Mouse (Mus musculus): ENCODE results near the gene Smarcc1. TPM values are rescaled to one million over a fixed set of nuclear protein-coding genes. Genes with fewer than 3 reads are reported as not detected.

Gene Smarcc1
- polyA plus RNA-seq, 1 experiment from 2014 or later = 205 TPM

GRCm38 (mm10) chr9:110224273-110224672, 106.8 kb downstream of the Smarcc1 start:
- H3K9me3 ChIP-seq = no peaks in the 10 kb centered on the region
- H3K27me3 ChIP-seq (ENCODE audit: poor library complexity, severe bottlenecking) = no peaks in the 10 kb centered on the region
- H3K4me3 ChIP-seq = no peak overlapping the region
- H3K27ac ChIP-seq = no peak overlapping the region
- no peaks in the 10 kb centered on the region for H3K4me1 ChIP-seq
- no peak for DNase-seq (ENCODE audit: extremely low spot score, low spot score)
- H3K36me3 ChIP-seq (replicated peaks) = peaks cover 100% of the 10 kb centered on the region
- 96% methylated on average over 4 of the region's 4 CpGs for WGBS

DNA sequence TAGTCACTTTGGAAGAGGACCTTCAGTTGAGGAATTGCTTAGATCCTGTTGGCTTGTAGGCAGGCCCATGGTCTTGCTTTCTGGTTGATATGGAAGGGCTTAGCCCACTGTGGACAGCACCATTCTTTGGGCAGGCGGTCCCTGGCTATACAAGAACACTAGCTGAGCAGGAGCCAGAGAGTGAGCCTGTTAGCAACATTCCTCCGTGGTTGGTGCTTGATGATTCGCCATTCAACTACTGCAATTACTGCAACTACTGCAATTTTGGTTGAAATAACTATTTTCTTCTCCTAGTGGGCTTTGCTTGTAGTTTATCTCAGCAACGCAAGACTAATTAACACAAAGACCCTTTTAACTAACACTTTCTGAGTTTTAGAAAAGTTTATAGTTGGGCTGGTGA, 108.7 kb downstream of the Smarcc1 start:
- Histone ChIP-seq H3K27ac (no peak overlapping the region), H3K9me3 (no peaks in the 10 kb centered on the region), H3K4me1 (no peaks in the 10 kb centered on the region), H3K27me3 (ENCODE audit: poor library complexity, severe bottlenecking) (no peaks in the 10 kb centered on the region), H3K36me3 (replicated peaks) (peaks cover 100% of the 10 kb centered on the region), H3K4me3 (no peak overlapping the region)
- 93% methylated on average over 4 of the region's 4 CpGs for WGBS
- no peak for DNase-seq (ENCODE audit: extremely low spot score, low spot score)

GRCm38 (mm10) chr9:110228671-110229070, 111.2 kb downstream of the Smarcc1 start:
- H3K27me3 ChIP-seq (ENCODE audit: poor library complexity, severe bottlenecking) = no peaks in the 10 kb centered on the region
- DNase-seq (ENCODE audit: extremely low spot score, low spot score) = no peak
- 92% methylated on average over 6 of the region's 6 CpGs for WGBS
- no peaks in the 10 kb centered on the region for H3K4me1 ChIP-seq
- no peak overlapping the region for H3K4me3 ChIP-seq
- H3K36me3 ChIP-seq (replicated peaks) = peaks cover 100% of the 10 kb centered on the region
- H3K9me3 ChIP-seq = no peaks in the 10 kb centered on the region
- H3K27ac ChIP-seq = no peak overlapping the region

DNA sequence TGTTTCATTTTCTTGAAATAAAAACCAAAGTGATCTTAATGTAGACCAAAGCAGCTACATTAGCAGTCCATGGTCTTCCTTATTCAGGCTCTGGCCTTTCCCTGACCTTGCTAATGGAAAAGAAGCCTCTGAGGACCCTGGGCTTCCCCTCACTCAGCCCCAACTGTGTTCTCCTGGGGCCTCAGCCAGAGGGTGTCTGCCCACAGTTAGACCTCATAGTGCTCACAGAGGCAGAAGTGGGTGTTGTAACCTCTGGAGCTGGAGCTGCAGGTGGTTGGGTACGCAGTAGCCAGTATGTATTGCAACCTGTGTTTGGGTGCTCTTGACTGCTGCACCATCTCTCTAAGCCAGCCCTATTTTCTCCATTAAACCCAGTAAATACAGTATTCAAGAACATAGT, 111.6 kb downstream of the Smarcc1 start:
- DNase-seq (ENCODE audit: extremely low spot score, low spot score) = no peak
- Histone ChIP-seq H3K36me3 (replicated peaks) (peaks cover 100% of the 10 kb centered on the region), H3K27ac (no peak overlapping the region), H3K4me3 (no peak overlapping the region), H3K27me3 (ENCODE audit: poor library complexity, severe bottlenecking) (no peaks in the 10 kb centered on the region), H3K9me3 (no peaks in the 10 kb centered on the region), H3K4me1 (no peaks in the 10 kb centered on the region)
- 96% methylated on average over 1 of the region's 1 CpGs for WGBS

DNA sequence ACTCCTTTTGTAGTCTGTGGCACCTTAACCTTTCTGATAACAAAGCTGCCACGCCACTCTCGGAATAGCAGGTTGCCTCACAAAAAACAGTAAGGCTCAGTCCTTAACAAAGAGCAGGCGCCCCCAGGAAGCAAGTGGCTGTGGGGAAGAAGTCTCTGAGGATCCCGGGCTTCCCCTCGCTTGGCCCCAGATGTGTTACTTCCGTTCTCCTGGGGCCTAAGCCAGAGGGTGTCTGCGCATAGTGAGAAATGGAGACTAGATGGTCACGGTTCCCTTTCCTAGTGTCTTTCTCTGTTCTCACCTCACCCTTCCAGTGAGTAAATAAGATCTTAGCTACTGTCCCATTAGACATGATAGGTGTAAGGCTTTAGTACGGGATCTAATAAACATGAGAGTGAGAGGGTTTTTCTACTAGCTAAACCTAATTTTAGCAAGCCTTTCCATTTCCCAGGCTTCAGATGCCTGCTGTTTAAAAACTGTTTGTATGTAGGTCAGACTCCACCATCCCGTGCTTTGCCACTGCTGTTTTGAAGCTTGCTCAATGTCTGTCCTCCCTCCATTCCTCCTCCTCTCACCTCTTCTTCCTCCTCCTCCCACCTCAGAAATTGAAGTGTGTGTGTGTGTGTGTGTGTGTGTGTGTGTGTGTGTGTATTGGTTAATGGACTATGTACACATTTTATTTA, 112.2 kb downstream of the Smarcc1 start:
- H3K27ac ChIP-seq = no peak overlapping the region
- H3K36me3 ChIP-seq (replicated peaks) = peaks cover 100% of the 10 kb centered on the region
- H3K9me3 ChIP-seq = no peaks in the 10 kb centered on the region
- 90% methylated on average over 10 of the region's 10 CpGs for WGBS
- no peaks in the 10 kb centered on the region for H3K4me1 ChIP-seq
- DNase-seq (ENCODE audit: extremely low spot score, low spot score) = no peak
- H3K4me3 ChIP-seq = no peak overlapping the region
- no peaks in the 10 kb centered on the region for H3K27me3 ChIP-seq (ENCODE audit: poor library complexity, severe bottlenecking)

DNA sequence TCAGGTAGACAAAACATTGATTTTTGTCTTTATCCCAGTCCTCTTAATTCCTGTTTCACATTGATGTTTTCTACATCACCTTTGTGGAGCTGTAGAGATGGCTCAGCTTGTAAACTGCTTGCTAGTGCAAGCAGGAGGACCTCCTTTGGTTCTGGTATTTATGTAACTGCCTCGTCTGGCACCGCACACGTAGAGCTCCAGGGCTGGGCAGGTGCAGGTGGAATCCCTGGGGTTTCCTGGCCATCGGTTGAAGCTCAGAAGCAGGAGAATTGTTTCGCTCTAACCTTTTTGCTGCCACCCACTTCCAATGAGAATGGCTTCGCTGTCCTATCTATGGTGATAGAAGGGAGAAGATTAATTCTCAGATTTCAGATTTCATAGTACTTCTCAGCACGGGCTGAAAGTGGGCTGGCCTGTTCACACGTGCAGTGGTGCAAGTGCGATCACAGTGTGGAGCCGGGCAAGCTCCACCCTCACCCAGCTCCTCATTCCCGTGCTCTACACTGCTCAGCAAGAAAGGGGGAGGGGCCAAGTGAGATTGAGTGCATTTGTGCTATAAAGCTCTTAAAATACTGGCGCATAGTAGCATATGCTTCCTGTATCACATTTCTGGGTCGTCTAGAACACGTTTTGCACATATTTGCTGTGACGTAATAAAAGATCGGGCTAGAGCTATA, 113.0 kb downstream of the Smarcc1 start:
- Histone ChIP-seq H3K9me3 (no peaks in the 10 kb centered on the region), H3K4me3 (no peak overlapping the region), H3K36me3 (replicated peaks) (peaks cover 100% of the 10 kb centered on the region), H3K27ac (no peak overlapping the region), H3K27me3 (ENCODE audit: poor library complexity, severe bottlenecking) (no peaks in the 10 kb centered on the region), H3K4me1 (no peaks in the 10 kb centered on the region)
- 95% methylated on average over 16 of the region's 16 CpGs for WGBS
- DNase-seq (ENCODE audit: extremely low spot score, low spot score) = no peak

- no peaks in the 10 kb centered on the region for H3K27me3 ChIP-seq (ENCODE audit: poor library complexity, severe bottlenecking)
- H3K36me3 ChIP-seq (replicated peaks) = peaks cover 99% of the 10 kb centered on the region
- H3K4me1 ChIP-seq = no peaks in the 10 kb centered on the region
- 96% methylated on average over 6 of the region's 6 CpGs for WGBS
- no peaks in the 10 kb centered on the region for H3K9me3 ChIP-seq
- no peak for DNase-seq (ENCODE audit: extremely low spot score, low spot score)
- H3K4me3 ChIP-seq = no peak overlapping the region
- no peak overlapping the region for H3K27ac ChIP-seq
These were observed 117.5 kb downstream of the Smarcc1 start for GRCm38 (mm10) chr9:110234962-110235361.

- Histone ChIP-seq H3K27me3 (ENCODE audit: poor library complexity, severe bottlenecking) (peaks cover 56% of the 10 kb centered on the region), H3K27ac (no peak within 1 kb of the TSS), H3K4me3 (peak within 1 kb of the TSS; percentile 76), H3K36me3 (replicated peaks) (peaks cover 57% of the 10 kb centered on the region), H3K9me3 (no peaks in the 10 kb centered on the region), H3K4me1 (peaks cover 28% of the 10 kb centered on the region)
- 87% methylated on average over 7 of the region's 7 CpGs for WGBS
- DNase-seq (ENCODE audit: extremely low spot score, low spot score) = no peak
These were observed 125.8 kb downstream of the Smarcc1 start, which contains the start of gene Cspg5 for GRCm38 (mm10) chr9:110243221-110243833. Cspg5 (plus strand) TSS chr9:110243783.

- Histone ChIP-seq H3K4me1 (peaks cover 38% of the 10 kb centered on the region), H3K27me3 (ENCODE audit: poor library complexity, severe bottlenecking) (peaks cover 56% of the 10 kb centered on the region), H3K9me3 (no peaks in the 10 kb centered on the region), H3K36me3 (replicated peaks) (peaks cover 45% of the 10 kb centered on the region), H3K4me3 (peak overlapping the region; percentile 76), H3K27ac (peak overlapping the region; percentile 85)
- WGBS = 21% methylated on average over 7 of the region's 7 CpGs
- no peak for DNase-seq (ENCODE audit: extremely low spot score, low spot score)
These were observed 127.0 kb downstream of the Smarcc1 start for GRCm38 (mm10) chr9:110244567-110244888.

DNA sequence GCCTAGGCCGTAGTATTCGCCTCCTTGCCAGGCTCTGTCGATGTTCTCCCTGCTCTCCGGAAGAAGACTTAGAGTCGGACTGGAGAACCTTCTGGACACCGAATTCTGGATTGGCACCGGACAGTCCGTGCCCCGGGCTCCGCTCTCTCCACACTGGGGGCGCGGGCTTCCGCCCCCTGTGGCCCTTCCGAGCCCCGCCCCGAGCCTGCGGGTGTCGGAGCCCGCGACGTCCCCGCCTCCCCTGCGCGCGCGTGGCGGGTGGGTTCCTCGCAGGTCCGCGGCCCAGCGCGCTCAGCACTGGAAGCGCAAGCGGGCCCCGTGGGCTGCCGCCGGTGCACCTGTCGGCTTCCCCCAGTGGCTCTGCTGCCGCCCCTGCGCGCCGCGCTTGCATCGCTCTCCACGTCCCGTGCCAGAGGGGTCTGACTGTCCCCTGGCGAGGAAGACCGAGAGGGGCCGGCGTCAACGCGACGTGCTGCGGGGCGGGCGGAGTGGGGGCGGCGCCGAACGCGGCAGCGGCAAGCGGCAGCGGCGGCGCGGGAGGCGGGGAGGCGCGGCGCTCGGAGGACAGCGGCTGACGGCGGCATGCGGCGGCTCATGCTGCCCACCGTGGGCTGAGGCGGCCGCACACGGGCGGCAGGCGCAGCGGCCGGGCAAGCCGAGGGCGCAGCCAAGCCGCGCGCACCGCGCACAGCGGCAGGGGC, 127.5 kb downstream of the Smarcc1 start:
- DNase-seq (ENCODE audit: extremely low spot score, low spot score) = peak; percentile 53
- Histone ChIP-seq H3K4me1 (peaks cover 43% of the 10 kb centered on the region), H3K9me3 (no peaks in the 10 kb centered on the region), H3K27me3 (ENCODE audit: poor library complexity, severe bottlenecking) (peaks cover 56% of the 10 kb centered on the region), H3K27ac (peak overlapping the region; percentile 85), H3K36me3 (replicated peaks) (peaks cover 41% of the 10 kb centered on the region), H3K4me3 (peak overlapping the region; percentile 76)
- WGBS = 2% methylated on average over 93 of the region's 93 CpGs

- H3K9me3 ChIP-seq = no peaks in the 10 kb centered on the region
- 3% methylated on average over 36 of the region's 40 CpGs for WGBS
- peaks cover 56% of the 10 kb centered on the region for H3K27me3 ChIP-seq (ENCODE audit: poor library complexity, severe bottlenecking)
- peak overlapping the region; percentile 76 for H3K4me3 ChIP-seq
- DNase-seq (ENCODE audit: extremely low spot score, low spot score) = peak; percentile 61
- peaks cover 50% of the 10 kb centered on the region for H3K4me1 ChIP-seq
- H3K27ac ChIP-seq = peak overlapping the region; percentile 85
- H3K36me3 ChIP-seq (replicated peaks) = peaks cover 34% of the 10 kb centered on the region
These were observed 128.2 kb downstream of the Smarcc1 start for GRCm38 (mm10) chr9:110245590-110246320.

- Histone ChIP-seq H3K27me3 (ENCODE audit: poor library complexity, severe bottlenecking) (peaks cover 56% of the 10 kb centered on the region), H3K4me1 (peaks cover 56% of the 10 kb centered on the region)
- DNase-seq (ENCODE audit: extremely low spot score, low spot score) = no peak
These were observed 128.8 kb downstream of the Smarcc1 start for GRCm38 (mm10) chr9:110246321-110246640.

More at GRCm38 (mm10) chr9:110246321-110246640, 128.8 kb downstream of the Smarcc1 start:
- Histone ChIP-seq H3K36me3 (replicated peaks) (peaks cover 28% of the 10 kb centered on the region), H3K27ac (peak overlapping the region; percentile 85), H3K9me3 (no peaks in the 10 kb centered on the region), H3K4me3 (peak overlapping the region; percentile 76)
- 50% methylated on average over 13 of the region's 13 CpGs for WGBS
